Mouse (Mus musculus) ES-E14 (cell line): Measurements from ENCODE around the gene Clrn3. TPM values are rescaled to one million over a fixed set of nuclear protein-coding genes. Genes with fewer than 3 reads are reported as not detected.

Experiments
- DNase-seq: peaks from one replicate; pipeline ENCODE4 v3.0.0-alpha.2; 2013; ENCODE audit warnings: low read depth, low spot score
- H3K27ac ChIP-seq: 2 replicates; pipeline ENCODE4 v1.5.1; 2012; ENCODE audit warnings: low read depth, mild to moderate bottlenecking, low read length, moderate library complexity, mixed read lengths; ENCODE audit not compliant: poor library complexity, insufficient read depth, severe bottlenecking
- H3K36me3 ChIP-seq: 2 replicates; pipeline ENCODE4 v1.6.1; 2012; ENCODE audit warnings: mild to moderate bottlenecking, low read length, moderate library complexity, mixed read lengths; ENCODE audit not compliant: control insufficient read depth, poor library complexity, insufficient read depth, severe bottlenecking
- H3K4me1 ChIP-seq, 2 experiments: fragments of 150-350 bp in 1 of 2; sonication (generic) in 1 of 2; 2 replicates each; pipeline ENCODE4 v1.6.1; 2012; ENCODE audit warnings: low read length in 2 of 2, mild to moderate bottlenecking in 1 of 2, mixed read lengths in 1 of 2; ENCODE audit not compliant: control insufficient read depth in 2 of 2, insufficient read depth in 2 of 2, poor library complexity in 1 of 2
- H3K4me3 ChIP-seq, 2 experiments: fragments of 150-350 bp in 1 of 2; sonication (generic) in 1 of 2; 2 replicates each; pipeline ENCODE4 v1.5.1; 2012; ENCODE audit warnings: low read length in 2 of 2, low read depth in 1 of 2, mild to moderate bottlenecking in 1 of 2, mixed read lengths in 1 of 2; ENCODE audit not compliant: insufficient read depth in 1 of 2, poor library complexity in 1 of 2, severe bottlenecking in 1 of 2
- H3K9ac ChIP-seq: 2 replicates; pipeline ENCODE4 v1.6.1; 2012; ENCODE audit warnings: low read depth, mild to moderate bottlenecking, low read length, mixed read lengths; ENCODE audit not compliant: poor library complexity, insufficient read depth, severe bottlenecking
- H3K9me3 ChIP-seq: fragments of 150-350 bp; sonication (generic); 2 replicates; pipeline ENCODE4 v1.6.1; 2012; ENCODE audit warnings: low read depth, mild to moderate bottlenecking, low read length; ENCODE audit not compliant: control insufficient read depth, insufficient read depth
- CHD2 ChIP-seq: IDR thresholded peaks from 2 replicates; pipeline ENCODE4 v1.6.1; 2014; ENCODE audit warnings: mild to moderate bottlenecking, low read depth, low read length, inconsistent platforms
- HCFC1 ChIP-seq: IDR thresholded peaks from 2 replicates; pipeline ENCODE4 v1.6.1; 2012; ENCODE audit warnings: low read length, inconsistent platforms, borderline replicate concordance; ENCODE audit not compliant: insufficient read depth
- MAFK ChIP-seq: IDR thresholded peaks from 2 replicates; pipeline ENCODE4 v1.6.1; 2014; ENCODE audit warnings: mild to moderate bottlenecking, low read depth, low read length, inconsistent platforms; ENCODE audit not compliant: insufficient read depth
- ZC3H11A ChIP-seq: IDR thresholded peaks from 2 replicates; pipeline ENCODE4 v1.6.1; 2012; ENCODE audit warnings: low read depth, mild to moderate bottlenecking, inconsistent platforms, low read length, borderline replicate concordance
- ZNF384 ChIP-seq: IDR thresholded peaks from 2 replicates; pipeline ENCODE4 v1.6.1; 2012; ENCODE audit warnings: low read depth, low read length, inconsistent platforms
- in situ Hi-C, 2 experiments: fragments of 600-800 bp; cut with MboI; formaldehyde crosslinking; loops; one replicate each; pipeline ENCODE4 v1.15.1; 2025; ENCODE audit warnings: low sequenced_read_pairs in 2 of 2, inconsistent platforms in 1 of 2; ENCODE audit not compliant: unreplicated experiment in 2 of 2
- total RNA-seq: library from RNA; depleted of rRNA; stranded (reverse); fragments of 300-350 nt; gene quantifications from 2 replicates; pipeline ENCODE4 v1.2.3, GENCODE M21; 2012

Gene Clrn3
- total RNA-seq, 1 experiment = not detected

DNA sequence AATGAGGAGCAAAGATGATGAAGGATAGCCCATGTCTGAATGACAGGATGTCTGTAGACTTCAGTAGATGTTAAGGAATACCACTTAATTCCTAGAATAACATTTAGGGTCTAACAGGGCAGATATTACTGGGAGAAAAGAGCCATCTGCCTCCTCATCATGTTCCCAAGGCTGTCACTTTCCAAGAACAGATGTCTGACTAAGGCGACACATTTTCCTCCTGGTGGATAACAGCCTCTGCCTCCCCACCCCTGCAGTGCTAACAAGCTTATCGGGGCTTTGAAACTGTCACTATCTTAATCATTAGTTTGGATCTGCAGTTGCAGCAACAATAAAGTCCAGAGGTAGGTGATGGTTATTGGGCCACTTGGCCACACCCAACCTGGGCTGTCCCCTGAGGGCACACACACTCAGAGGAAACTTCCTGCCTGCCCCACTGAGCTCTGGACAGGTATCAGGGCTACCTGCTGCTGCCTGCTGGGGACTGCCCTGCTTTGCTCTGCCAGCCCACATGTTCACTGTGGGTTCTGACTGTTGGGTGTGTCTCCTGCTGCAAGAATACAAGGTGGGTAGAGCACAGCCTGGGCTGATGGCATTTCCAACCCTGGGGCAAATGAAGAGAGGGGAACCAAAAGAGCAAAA lies 6.2 kb upstream of the Clrn3 start:
- Histone ChIP-seq H3K36me3 (no peaks in the 10 kb centered on the region), H3K9ac (no peak overlapping the region), H3K27ac (no peak overlapping the region), H3K9me3 (no peaks in the 10 kb centered on the region), H3K4me3 (no peak overlapping the region), H3K4me1 (no peaks in the 10 kb centered on the region)
- no peak for TF ChIP-seq ZNF384
- TF ChIP-seq CHD2 = no peak
- TF ChIP-seq MAFK = no peak
- no peak for TF ChIP-seq HCFC1
- no peak for TF ChIP-seq ZC3H11A
- no peak for DNase-seq
- in situ Hi-C loops = loop anchor here in 1 of 2 experiments (5.0 kb wide), 1 partner anchor 93 kb away; no protein-coding TSS in a partner anchor

DNA sequence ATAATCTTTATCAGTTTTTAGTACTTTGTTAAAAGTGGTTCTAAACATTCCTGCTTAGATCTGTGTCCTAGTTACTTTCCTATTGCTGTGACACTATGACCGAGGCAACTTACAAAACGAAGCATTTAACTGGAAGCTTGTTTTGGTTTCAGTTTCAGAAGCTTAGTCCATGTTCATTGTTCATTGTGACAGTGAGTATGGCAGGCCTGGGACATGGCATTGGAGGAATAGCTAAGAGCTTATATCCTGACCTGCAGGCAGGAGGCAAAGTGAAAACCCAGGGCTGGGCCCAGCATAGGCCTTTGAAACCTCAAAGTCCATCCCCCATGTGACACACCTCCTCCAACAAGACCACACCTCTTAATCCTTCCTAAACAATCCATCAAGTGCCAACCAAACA lies 614 bp upstream of the Clrn3 start:
- no peaks in the 10 kb centered on the region for H3K36me3 ChIP-seq
- DNase-seq = no peak
- H3K9ac ChIP-seq = no peak overlapping the region
- no peak overlapping the region for H3K4me3 ChIP-seq
- TF ChIP-seq ZNF384 (no peak), ZC3H11A (no peak), HCFC1 (no peak), MAFK (no peak), CHD2 (no peak)
- no peak overlapping the region for H3K27ac ChIP-seq
- H3K9me3 ChIP-seq = no peaks in the 10 kb centered on the region
- in situ Hi-C loops = no loop called here
- no peaks in the 10 kb centered on the region for H3K4me1 ChIP-seq

DNA sequence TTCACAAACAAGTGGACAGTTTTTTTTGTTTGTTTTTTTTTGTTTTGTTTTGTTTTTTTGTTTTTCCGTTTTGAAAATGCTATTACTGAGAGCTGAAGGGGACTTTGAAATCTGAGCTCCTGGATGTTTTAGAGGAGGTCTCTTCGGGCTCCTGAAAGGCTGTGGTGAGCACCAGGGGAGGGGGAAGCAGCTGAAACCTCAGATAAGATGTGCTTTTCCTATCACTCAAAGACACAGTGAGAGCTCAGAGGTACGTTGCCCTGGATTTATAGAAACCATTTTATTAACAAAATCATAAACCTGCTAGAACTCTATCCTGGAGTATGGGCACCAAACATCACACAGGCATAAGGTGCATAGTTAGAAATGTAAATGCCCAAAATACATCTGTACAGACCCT lies 1.3 kb downstream of the Clrn3 start:
- Histone ChIP-seq H3K27ac (no peak overlapping the region), H3K9me3 (no peaks in the 10 kb centered on the region), H3K9ac (no peak overlapping the region), H3K4me3 (no peak overlapping the region), H3K4me1 (no peaks in the 10 kb centered on the region), H3K36me3 (no peaks in the 10 kb centered on the region)
- no peak for DNase-seq
- in situ Hi-C loops = no loop called here
- TF ChIP-seq MAFK (no peak), CHD2 (no peak), ZC3H11A (no peak), HCFC1 (no peak), ZNF384 (no peak)

DNA sequence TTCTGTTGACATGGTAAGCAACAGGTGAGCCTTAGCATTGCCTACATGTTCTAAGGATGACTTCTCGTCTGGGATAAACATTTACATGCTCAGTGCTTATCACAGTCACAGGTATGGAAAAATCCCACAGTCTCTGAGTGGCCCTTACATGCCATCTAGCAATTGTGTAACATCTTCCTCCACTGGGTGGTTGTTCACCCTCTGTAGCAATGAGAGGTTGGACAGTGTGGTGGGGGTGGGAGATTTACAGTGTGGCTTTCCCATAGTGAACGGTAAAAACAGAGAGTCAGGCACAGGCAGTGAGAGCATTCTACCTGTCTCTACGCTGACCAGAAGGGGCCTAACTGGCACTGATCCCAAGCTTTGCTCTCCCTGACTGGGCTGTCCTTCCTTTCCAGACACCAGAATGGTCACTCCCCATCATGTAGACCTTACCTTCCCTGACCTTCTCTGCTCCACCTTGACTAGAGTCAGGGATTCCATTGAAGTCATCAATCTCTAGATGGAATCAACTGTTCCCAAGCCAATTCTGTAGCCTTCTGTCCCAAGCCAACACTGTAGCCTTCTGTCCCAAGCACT lies 1.8 kb downstream of the Clrn3 start:
- DNase-seq = no peak
- H3K36me3 ChIP-seq = no peaks in the 10 kb centered on the region
- H3K9me3 ChIP-seq = no peaks in the 10 kb centered on the region
- in situ Hi-C loops = no loop called here
- no peaks in the 10 kb centered on the region for H3K4me1 ChIP-seq
- H3K27ac ChIP-seq = no peak overlapping the region
- TF ChIP-seq HCFC1 = no peak
- TF ChIP-seq CHD2 = no peak
- TF ChIP-seq ZC3H11A = no peak
- no peak for TF ChIP-seq ZNF384
- TF ChIP-seq MAFK = no peak
- no peak overlapping the region for H3K9ac ChIP-seq
- H3K4me3 ChIP-seq = no peak overlapping the region
